Mouse (Mus musculus) lung, postnatal 0 days (tissue): ENCODE data around the gene Dusp1. TPM values are rescaled to one million over a fixed set of nuclear protein-coding genes. Genes with fewer than 3 reads are reported as not detected.

Experiments used
- ATAC-seq: fragments of 200-750 bp; cut with Nextera tagmentation; 2 replicates; pipeline ENCODE4 v1.8.0; 2017; ENCODE audit warnings: moderate library complexity
- DNase-seq: peaks from one replicate; pipeline ENCODE4 v3.0.0-alpha.2; 2016; ENCODE audit warnings: low spot score
- H3K27ac ChIP-seq: fragments of 300-500 bp; sonication (generic); 2 replicates; pipeline ENCODE4 v1.5.1; 2014; ENCODE audit warnings: antibody characterized with exemption, mild to moderate bottlenecking, low read length, mixed read lengths
- H3K27me3 ChIP-seq: fragments of 300-500 bp; sonication (generic); replicated peaks from 2 replicates; pipeline ENCODE4 v1.6.1; 2014; ENCODE audit warnings: low read length, mixed read lengths; ENCODE audit not compliant: insufficient read depth
- H3K36me3 ChIP-seq: fragments of 300-500 bp; sonication (generic); 2 replicates; pipeline ENCODE4 v1.6.1; 2014; ENCODE audit warnings: low read length, mixed read lengths; ENCODE audit not compliant: insufficient read depth
- H3K4me1 ChIP-seq: fragments of 300-500 bp; sonication (generic); 2 replicates; pipeline ENCODE4 v1.6.1; 2014; ENCODE audit warnings: antibody characterized with exemption, low read depth, low read length, mixed read lengths; ENCODE audit not compliant: insufficient read depth
- H3K4me2 ChIP-seq: fragments of 300-500 bp; sonication (generic); replicated peaks from 2 replicates; pipeline ENCODE4 v1.6.1; 2014; ENCODE audit warnings: low read depth, mild to moderate bottlenecking, low read length, moderate library complexity, mixed read lengths
- H3K4me3 ChIP-seq: fragments of 300-500 bp; sonication (generic); 2 replicates; pipeline ENCODE4 v1.5.1; 2014; ENCODE audit warnings: low read depth, low read length
- H3K9ac ChIP-seq: fragments of 300-500 bp; sonication (generic); replicated peaks from 2 replicates; pipeline ENCODE4 v1.6.1; 2014; ENCODE audit warnings: low read depth, mild to moderate bottlenecking
- H3K9me3 ChIP-seq: fragments of 300-500 bp; sonication (generic); 2 replicates; pipeline ENCODE4 v1.6.1; 2016; ENCODE audit warnings: low read length, mixed read lengths
- CTCF ChIP-seq: IDR thresholded peaks from 2 replicates; pipeline ENCODE4 v1.5.1; 2016; ENCODE audit warnings: antibody characterized with exemption, mild to moderate bottlenecking
- EP300 ChIP-seq: IDR thresholded peaks from 2 replicates; pipeline ENCODE4 v1.6.1; 2016; ENCODE audit warnings: antibody characterized with exemption, mild to moderate bottlenecking, control low read depth
- WGBS: fragments of 180-500 bp; shearing (Covaris S2); extraction: QIAGEN DNeasy Blood & Tissue Kit; methylation state at CpG from one replicate; pipeline ENCODE4 v1.1.7; 2014; 5-methylcytosine and 5-hydroxymethylcytosine counted together
- polyA plus RNA-seq: library from polyadenylated mRNA; unstranded; fragments of >200 nt; fragmentation: Nextera tagmentation; extraction: Ambion mirVana; gene quantifications from 2 replicates; pipeline ENCODE4 v1.2.1, GENCODE M21; 2015

Gene Dusp1
- polyA plus RNA-seq, 1 experiment from 2014 or later: 79.3 TPM

GRCm38 (mm10) chr17:26569594-26570350, 7.8 kb upstream of the Dusp1 start:
- 85% methylated on average over 4 of the region's 4 CpGs for WGBS
- TF ChIP-seq CTCF: no peak
- TF ChIP-seq EP300: no peak

DNA sequence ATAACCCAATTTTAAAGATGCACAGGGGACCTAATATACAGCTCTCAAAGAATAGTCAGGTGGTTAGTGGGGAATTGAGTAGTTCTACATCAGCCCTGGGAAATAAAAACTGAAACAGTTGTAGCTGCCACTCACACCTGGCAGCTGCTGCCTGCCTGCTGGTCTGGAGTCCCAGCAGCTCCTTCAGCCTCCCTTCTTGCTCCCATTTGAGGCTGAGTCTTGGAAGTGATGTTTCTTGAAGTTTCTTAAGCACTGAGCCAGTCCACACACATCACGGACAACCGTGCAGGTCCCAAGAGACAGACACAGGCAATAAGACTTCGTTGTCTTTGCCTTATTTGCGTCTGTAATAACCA, 5.9 kb upstream of the Dusp1 start:
- Histone ChIP-seq H3K27ac (no peak overlapping the region), H3K9ac (no peak overlapping the region), H3K4me3 (no peak overlapping the region), H3K4me1 (peaks cover 5% of the 10 kb centered on the region; the same call in 1 of the 2 replicates), H3K9me3 (no peaks in the 10 kb centered on the region), H3K27me3 (no peaks in the 10 kb centered on the region), H3K4me2 (no peak overlapping the region), H3K36me3 (no peaks in the 10 kb centered on the region)
- ATAC-seq: no peak
- no peak for DNase-seq
- WGBS: 90% methylated on average over 4 of the region's 4 CpGs
- TF ChIP-seq CTCF (no peak), EP300 (no peak)

More at GRCm38 (mm10) chr17:26569594-26570350, 7.8 kb upstream of the Dusp1 start:
- no peak for DNase-seq
- no peak overlapping the region for H3K4me3 ChIP-seq
- H3K9ac ChIP-seq: no peak overlapping the region
- no peaks in the 10 kb centered on the region for H3K36me3 ChIP-seq
- no peak overlapping the region for H3K4me2 ChIP-seq
- ATAC-seq: no peak
- H3K27ac ChIP-seq: no peak overlapping the region
- H3K27me3 ChIP-seq: no peaks in the 10 kb centered on the region
- H3K4me1 ChIP-seq: 0 out of 2 replicates have a peak, but pooled peaks cover 3% of the 10 kb centered on the region
- H3K9me3 ChIP-seq: no peaks in the 10 kb centered on the region

GRCm38 (mm10) chr17:26567142-26567817, 5.4 kb upstream of the Dusp1 start:
- Histone ChIP-seq H3K4me1 (peaks cover 10% of the 10 kb centered on the region; the same call in 1 of the 2 replicates), H3K9ac (no peak overlapping the region), H3K36me3 (no peaks in the 10 kb centered on the region), H3K27ac (0 out of 2 replicates have a peak overlapping the region, but pooled peaks have one; percentile 10), H3K9me3 (no peaks in the 10 kb centered on the region), H3K27me3 (no peaks in the 10 kb centered on the region), H3K4me3 (no peak overlapping the region), H3K4me2 (no peak overlapping the region)
- 35% methylated on average over 8 of the region's 8 CpGs for WGBS
- DNase-seq: no peak
- no peak for TF ChIP-seq CTCF
- peak; percentile 26; the same call in 1 of the 2 replicates for TF ChIP-seq EP300
- ATAC-seq: no peak

GRCm38 (mm10) chr17:26564439-26564838, 2.5 kb upstream of the Dusp1 start:
- H3K4me2 ChIP-seq: no peak overlapping the region
- no peak overlapping the region for H3K9ac ChIP-seq
- H3K4me1 ChIP-seq: peaks cover 21% of the 10 kb centered on the region
- ATAC-seq (no peak), DNase-seq (no peak)
- WGBS: 63% methylated on average over 9 of the region's 9 CpGs
- no peak for TF ChIP-seq CTCF
- no peak for TF ChIP-seq EP300
- no peak overlapping the region for H3K27ac ChIP-seq
- H3K36me3 ChIP-seq: no peaks in the 10 kb centered on the region
- H3K4me3 ChIP-seq: no peak overlapping the region
- H3K27me3 ChIP-seq: no peaks in the 10 kb centered on the region
- H3K9me3 ChIP-seq: no peaks in the 10 kb centered on the region

GRCm38 (mm10) chr17:26563476-26563875, 1.5 kb upstream of the Dusp1 start:
- TF ChIP-seq CTCF (no peak), EP300 (no peak)
- no peak overlapping the region for H3K27ac ChIP-seq
- H3K9ac ChIP-seq: no peak overlapping the region
- no peaks in the 10 kb centered on the region for H3K36me3 ChIP-seq
- H3K9me3 ChIP-seq: no peaks in the 10 kb centered on the region
- H3K4me1 ChIP-seq: peaks cover 21% of the 10 kb centered on the region
- 78% methylated on average over 6 of the region's 6 CpGs for WGBS
- H3K4me3 ChIP-seq: no peak overlapping the region
- H3K4me2 ChIP-seq: no peak overlapping the region
- DNase-seq (no peak), ATAC-seq (no peak)
- no peaks in the 10 kb centered on the region for H3K27me3 ChIP-seq

- 64% methylated on average over 4 of the region's 4 CpGs for WGBS
- no peaks in the 10 kb centered on the region for H3K9me3 ChIP-seq
- ATAC-seq (no peak), DNase-seq (no peak)
- H3K9ac ChIP-seq: no peak overlapping the region
- no peaks in the 10 kb centered on the region for H3K27me3 ChIP-seq
- no peak overlapping the region for H3K27ac ChIP-seq
- no peak for TF ChIP-seq EP300
- TF ChIP-seq CTCF: no peak
- peaks cover 21% of the 10 kb centered on the region for H3K4me1 ChIP-seq
- peak overlapping the region; percentile 68 for H3K4me3 ChIP-seq
- H3K4me2 ChIP-seq: peak overlapping the region; percentile 96
- H3K36me3 ChIP-seq: no peaks in the 10 kb centered on the region
These were observed 364 bp upstream of the Dusp1 start for GRCm38 (mm10) chr17:26562292-26562691.
